Mouse (Mus musculus) kidney, embryonic 15.5 days (tissue): ENCODE measurements at regions not wholly inside any gene's neighbourhood (a gene's known extent, or its start where the extent isn't known, plus 50 kb on each side); places are given as distances from the start of the nearest gene placed in this dataset.

Experiments
- ATAC-seq: fragments of 200-750 bp; cut with Nextera tagmentation; replicated peaks from 2 replicates; pipeline ENCODE4 v1.8.0; 2017; ENCODE audit warnings: moderate TSS enrichment; ENCODE audit not compliant: low FRiP score
- H3K27ac ChIP-seq: fragments of 300-500 bp; sonication (generic); 2 replicates; pipeline ENCODE4 v1.5.1; 2015; ENCODE audit warnings: mild to moderate bottlenecking, inconsistent platforms
- H3K27me3 ChIP-seq: fragments of 300-500 bp; sonication (generic); 2 replicates; pipeline ENCODE4 v1.6.1; 2015; ENCODE audit warnings: inconsistent platforms
- H3K36me3 ChIP-seq: fragments of 300-500 bp; sonication (generic); 2 replicates; pipeline ENCODE4 v1.6.1; 2015; ENCODE audit warnings: inconsistent platforms
- H3K4me1 ChIP-seq: fragments of 300-500 bp; sonication (generic); 2 replicates; pipeline ENCODE4 v1.6.1; 2015; ENCODE audit warnings: inconsistent platforms
- H3K4me2 ChIP-seq: fragments of 300-500 bp; sonication (generic); 2 replicates; pipeline ENCODE4 v1.6.1; 2015; ENCODE audit warnings: moderate library complexity, mild to moderate bottlenecking, inconsistent platforms
- H3K4me3 ChIP-seq: fragments of 300-500 bp; sonication (generic); replicated peaks from 2 replicates; pipeline ENCODE4 v1.5.1; 2015; ENCODE audit warnings: mild to moderate bottlenecking, inconsistent platforms
- H3K9ac ChIP-seq: fragments of 300-500 bp; sonication (generic); 2 replicates; pipeline ENCODE4 v1.6.1; 2015; ENCODE audit warnings: mild to moderate bottlenecking, inconsistent platforms
- H3K9me3 ChIP-seq: fragments of 300-500 bp; sonication (generic); replicated peaks from 2 replicates; pipeline ENCODE4 v1.6.1; 2016; ENCODE audit warnings: inconsistent platforms
- WGBS: fragments of 180-500 bp; shearing (Covaris S2); methylation state at CpG from one replicate; pipeline ENCODE4 v1.1.7; 2015; ENCODE audit warnings: mixed read lengths; 5-methylcytosine and 5-hydroxymethylcytosine counted together

GRCm38 (mm10) chr7:75923951-75924467 lies 75.9 kb downstream of the Klhl25 start:
- no peaks in the 10 kb centered on the region for H3K36me3 ChIP-seq
- H3K4me2 ChIP-seq: no peak overlapping the region
- no peaks in the 10 kb centered on the region for H3K4me1 ChIP-seq
- WGBS: 44% methylated on average over 3 of the region's 3 CpGs
- ATAC-seq: peak; percentile 54; the same call in 1 of the 2 replicates
- H3K27ac ChIP-seq: no peak overlapping the region
- no peaks in the 10 kb centered on the region for H3K27me3 ChIP-seq
- no peak overlapping the region for H3K4me3 ChIP-seq
- H3K9me3 ChIP-seq: no peaks in the 10 kb centered on the region
- H3K9ac ChIP-seq: no peak overlapping the region

- Histone ChIP-seq H3K36me3 (no peaks in the 10 kb centered on the region), H3K9ac (no peak overlapping the region), H3K27me3 (no peaks in the 10 kb centered on the region), H3K27ac (no peak overlapping the region), H3K4me2 (no peak overlapping the region), H3K4me1 (no peaks in the 10 kb centered on the region), H3K9me3 (no peaks in the 10 kb centered on the region), H3K4me3 (no peak overlapping the region)
- 33% methylated on average over 4 of the region's 4 CpGs for WGBS
- ATAC-seq: peak; percentile 77
Measured at GRCm38 (mm10) chr7:75927537-75927936, 79.4 kb downstream of the Klhl25 start.

- WGBS: 72% methylated on average over 3 of the region's 3 CpGs
- Histone ChIP-seq H3K9ac (no peak overlapping the region), H3K9me3 (no peaks in the 10 kb centered on the region), H3K4me3 (no peak overlapping the region), H3K27me3 (no peaks in the 10 kb centered on the region), H3K36me3 (no peaks in the 10 kb centered on the region), H3K4me2 (no peak overlapping the region), H3K27ac (no peak overlapping the region), H3K4me1 (no peaks in the 10 kb centered on the region)
- ATAC-seq: no peak
Measured at GRCm38 (mm10) chr7:75943844-75944243, 95.7 kb downstream of the Klhl25 start.

DNA sequence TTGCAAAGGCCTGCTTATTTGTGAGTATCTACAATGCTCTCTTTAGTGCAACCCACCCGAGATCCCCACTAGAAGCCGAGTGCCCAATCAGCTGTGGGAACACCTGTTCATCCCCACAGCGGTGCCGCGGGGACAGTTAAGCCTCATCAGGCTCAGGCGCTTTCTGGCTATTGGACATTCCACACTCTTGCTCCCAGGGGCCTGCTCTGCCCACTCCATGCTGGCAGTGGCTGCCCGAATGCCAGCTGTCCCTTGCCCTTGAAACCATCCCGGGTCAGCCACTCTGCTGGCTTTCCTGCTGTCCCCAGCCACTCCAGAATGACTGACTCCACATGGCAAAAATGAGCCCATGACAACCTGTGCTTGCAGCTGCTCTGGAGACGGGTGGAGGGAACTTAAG lies 107.6 kb downstream of the Klhl25 start:
- Histone ChIP-seq H3K9ac (no peak overlapping the region), H3K36me3 (no peaks in the 10 kb centered on the region), H3K4me3 (no peak overlapping the region), H3K27me3 (no peaks in the 10 kb centered on the region), H3K4me2 (no peak overlapping the region), H3K27ac (no peak overlapping the region), H3K9me3 (no peaks in the 10 kb centered on the region), H3K4me1 (no peaks in the 10 kb centered on the region)
- WGBS: 74% methylated on average over 9 of the region's 9 CpGs
- no peak for ATAC-seq

DNA sequence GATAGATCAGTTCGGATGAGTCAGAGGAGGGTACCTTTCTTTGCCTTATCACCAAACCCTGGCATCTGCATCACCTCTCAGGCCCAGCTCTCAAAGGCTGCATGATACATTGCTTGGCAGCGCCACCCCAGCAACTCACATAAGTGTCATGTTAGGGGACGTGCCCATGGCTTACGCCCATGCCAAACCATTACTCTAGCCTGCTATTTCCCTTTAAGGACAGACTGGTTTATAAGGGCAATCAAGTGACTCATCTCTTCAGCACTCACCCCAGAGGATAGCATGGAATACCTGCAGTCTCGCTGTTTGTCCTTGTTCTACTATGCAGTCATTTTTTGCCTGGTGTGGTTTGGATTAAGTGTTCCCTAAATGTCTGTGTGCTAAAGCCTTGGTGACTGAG lies 109.3 kb downstream of the Klhl25 start:
- WGBS: 73% methylated on average over 5 of the region's 5 CpGs
- no peak overlapping the region for H3K9ac ChIP-seq

DNA sequence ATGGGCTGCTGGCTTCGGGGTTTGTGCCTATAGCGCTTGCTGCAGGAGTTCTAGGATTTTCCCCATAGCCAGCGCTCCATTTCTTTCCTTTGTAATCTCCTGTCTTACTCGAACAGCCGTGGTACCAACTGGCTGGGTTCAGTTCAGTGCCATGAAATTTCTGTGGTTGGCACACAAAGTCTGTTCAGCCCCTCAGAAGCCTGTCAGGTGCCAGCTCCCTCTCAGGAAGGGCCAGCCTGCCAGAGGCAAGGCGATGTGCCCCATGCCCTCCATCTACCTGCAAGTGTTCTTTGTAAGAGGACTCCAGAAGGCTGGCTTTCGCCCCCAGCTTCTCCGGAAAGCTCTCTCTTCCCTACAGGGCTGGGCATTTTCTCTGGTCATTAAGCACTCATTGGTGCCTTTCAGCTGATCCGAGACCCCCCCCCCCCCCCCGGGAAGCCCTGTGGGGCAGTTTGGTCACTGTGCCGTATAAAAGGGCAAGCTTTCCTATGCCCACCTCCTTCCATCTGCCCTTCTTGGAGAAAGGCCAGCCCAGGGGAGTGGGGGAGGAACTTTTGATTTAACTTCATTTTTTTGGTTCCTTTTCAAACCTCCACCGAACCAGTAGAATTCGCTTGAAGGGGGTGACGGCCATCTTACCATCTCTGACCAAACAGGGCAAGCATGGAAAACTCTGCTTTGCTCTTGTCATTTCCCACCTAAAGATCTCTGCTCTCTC lies 112.0 kb downstream of the Klhl25 start:
- 73% methylated on average over 14 of the region's 14 CpGs for WGBS
- no peak overlapping the region for H3K4me2 ChIP-seq
- no peaks in the 10 kb centered on the region for H3K27me3 ChIP-seq
- H3K9me3 ChIP-seq: no peaks in the 10 kb centered on the region
- H3K4me3 ChIP-seq: no peak overlapping the region
- H3K9ac ChIP-seq: no peak overlapping the region
- no peak overlapping the region for H3K27ac ChIP-seq
- H3K36me3 ChIP-seq: no peaks in the 10 kb centered on the region
- H3K4me1 ChIP-seq: no peaks in the 10 kb centered on the region
- no peak for ATAC-seq

More for the DNA sequence above, 109.3 kb downstream of the Klhl25 start:
- Histone ChIP-seq H3K4me2 (no peak overlapping the region), H3K27me3 (no peaks in the 10 kb centered on the region), H3K9me3 (no peaks in the 10 kb centered on the region), H3K36me3 (no peaks in the 10 kb centered on the region), H3K4me1 (no peaks in the 10 kb centered on the region), H3K4me3 (no peak overlapping the region), H3K27ac (no peak overlapping the region)
- no peak for ATAC-seq

DNA sequence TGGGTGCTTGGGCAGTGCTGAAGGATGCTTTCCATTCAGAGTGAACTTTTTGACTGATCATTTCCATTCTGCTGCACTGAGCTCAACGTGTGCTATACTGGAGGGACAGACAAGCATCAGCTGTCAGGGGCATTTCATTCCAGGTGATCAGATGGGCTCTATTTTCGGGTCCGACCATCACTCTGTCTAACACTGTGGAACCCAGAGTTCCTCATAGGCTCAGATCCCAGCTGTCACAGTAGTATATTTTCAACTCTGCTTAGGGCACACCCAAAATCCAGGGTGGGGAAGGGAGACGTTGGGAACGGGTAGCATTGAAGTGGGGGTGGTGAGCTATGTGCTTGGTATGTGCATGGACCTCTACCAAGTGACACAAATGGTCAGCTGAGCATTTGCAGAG lies 120.1 kb downstream of the Klhl25 start:
- ATAC-seq: no peak
- H3K4me1 ChIP-seq: no peaks in the 10 kb centered on the region
- H3K9me3 ChIP-seq: no peaks in the 10 kb centered on the region
- H3K27ac ChIP-seq: no peak overlapping the region
- H3K4me2 ChIP-seq: no peak overlapping the region
- no peaks in the 10 kb centered on the region for H3K36me3 ChIP-seq
- no peak overlapping the region for H3K9ac ChIP-seq
- H3K4me3 ChIP-seq: no peak overlapping the region
- 91% methylated on average over 5 of the region's 5 CpGs for WGBS
- no peaks in the 10 kb centered on the region for H3K27me3 ChIP-seq

GRCm38 (mm10) chr7:75970914-75971313 lies 122.8 kb downstream of the Klhl25 start:
- Histone ChIP-seq H3K4me3 (no peak overlapping the region), H3K36me3 (no peaks in the 10 kb centered on the region), H3K9me3 (no peaks in the 10 kb centered on the region), H3K9ac (no peak overlapping the region), H3K4me2 (no peak overlapping the region), H3K4me1 (no peaks in the 10 kb centered on the region), H3K27me3 (no peaks in the 10 kb centered on the region), H3K27ac (no peak overlapping the region)
- no peak for ATAC-seq
- 80% methylated on average over 7 of the region's 7 CpGs for WGBS

- Histone ChIP-seq H3K9me3 (no peaks in the 10 kb centered on the region), H3K27ac (no peak overlapping the region), H3K27me3 (no peaks in the 10 kb centered on the region), H3K4me3 (no peak overlapping the region), H3K4me1 (no peaks in the 10 kb centered on the region), H3K36me3 (no peaks in the 10 kb centered on the region), H3K4me2 (no peak overlapping the region), H3K9ac (no peak overlapping the region)
- ATAC-seq: no peak
- 93% methylated on average over 3 of the region's 3 CpGs for whole genome bisulfite sequencing
Measured at GRCm38 (mm10) chr7:75971706-75972105, 123.6 kb downstream of the Klhl25 start.

DNA sequence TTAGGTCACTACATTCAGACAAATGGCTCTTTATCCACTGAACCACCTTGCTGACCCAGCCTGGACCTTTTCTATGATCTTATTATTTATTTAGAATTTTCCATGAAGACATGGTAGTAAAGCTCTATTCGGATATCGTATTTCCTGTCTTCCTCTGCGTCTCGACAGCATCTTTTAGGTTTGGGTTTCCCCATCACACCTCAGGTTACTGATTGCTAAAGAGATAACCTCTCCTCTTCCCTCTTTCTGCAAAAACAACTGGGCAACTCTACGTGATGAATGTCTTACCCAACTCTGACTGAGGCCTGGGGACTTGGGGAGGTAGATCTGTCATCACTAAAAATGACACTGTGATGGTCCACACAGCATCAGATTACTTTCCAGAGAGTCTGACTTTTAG lies 133.4 kb downstream of the Klhl25 start:
- no peak overlapping the region for H3K27ac ChIP-seq
- WGBS: 25% methylated on average over 5 of the region's 5 CpGs
- H3K4me2 ChIP-seq: no peak overlapping the region
- no peak overlapping the region for H3K9ac ChIP-seq
- H3K4me1 ChIP-seq: peaks cover 8% of the 10 kb centered on the region
- H3K36me3 ChIP-seq: no peaks in the 10 kb centered on the region
- no peak overlapping the region for H3K4me3 ChIP-seq
- H3K27me3 ChIP-seq: no peaks in the 10 kb centered on the region
- ATAC-seq: no peak
- H3K9me3 ChIP-seq: no peaks in the 10 kb centered on the region

DNA sequence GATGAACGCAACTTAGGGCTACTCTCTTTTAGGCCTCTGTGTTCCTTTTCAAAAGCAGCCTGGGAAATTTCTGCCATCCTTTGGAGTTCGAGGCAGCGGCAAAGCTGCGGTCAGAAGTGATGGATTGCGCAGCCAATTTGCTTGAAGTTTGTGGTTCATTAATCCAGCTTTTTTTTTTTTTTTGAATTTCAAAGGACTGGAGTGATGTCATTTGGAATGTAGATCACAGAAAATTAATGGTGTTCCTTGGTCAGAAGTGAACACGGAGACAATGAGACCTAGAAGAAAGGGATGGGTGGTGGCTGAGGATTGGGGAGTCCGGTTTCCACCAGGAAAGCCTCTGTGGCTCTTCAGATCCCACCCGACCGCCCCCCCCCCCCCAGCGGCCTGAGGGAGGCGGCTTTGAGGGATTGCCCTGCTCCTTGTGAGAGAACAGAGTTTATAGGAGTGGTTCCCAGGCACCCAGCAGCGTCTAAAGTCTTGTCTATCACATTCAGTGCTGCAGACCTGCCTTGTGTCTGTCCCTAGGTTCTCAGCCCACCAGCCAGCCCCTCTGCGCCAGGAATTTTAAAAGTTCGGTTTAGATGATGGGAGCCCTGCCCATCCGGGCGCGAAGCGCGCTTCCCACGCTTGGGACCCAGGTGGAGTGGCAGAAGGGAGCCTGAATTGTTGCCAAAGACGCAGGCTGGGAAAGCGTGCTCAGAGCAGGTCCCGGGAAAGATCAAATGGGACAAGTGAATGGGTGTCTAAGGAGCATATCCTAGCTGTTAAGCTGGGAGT lies 135.1 kb downstream of the Klhl25 start:
- no peak overlapping the region for H3K9ac ChIP-seq
- H3K4me2 ChIP-seq: peak overlapping the region; percentile 54

GRCm38 (mm10) chr7:75983809-75984171 lies 135.7 kb downstream of the Klhl25 start:
- no peaks in the 10 kb centered on the region for H3K27me3 ChIP-seq
- ATAC-seq: no peak
- H3K4me3 ChIP-seq: 0 out of 2 replicates have a peak overlapping the region, but pooled peaks have one; percentile 17
- H3K4me2 ChIP-seq: peak overlapping the region; percentile 54
- H3K9ac ChIP-seq: no peak overlapping the region
- no peaks in the 10 kb centered on the region for H3K9me3 ChIP-seq
- H3K27ac ChIP-seq: no peak overlapping the region
- 63% methylated on average over 7 of the region's 7 CpGs for WGBS
- no peaks in the 10 kb centered on the region for H3K36me3 ChIP-seq
- H3K4me1 ChIP-seq: peaks cover 8% of the 10 kb centered on the region

More for the DNA sequence above, 135.1 kb downstream of the Klhl25 start:
- Histone ChIP-seq H3K9me3 (no peaks in the 10 kb centered on the region), H3K27ac (no peak overlapping the region), H3K4me1 (peaks cover 8% of the 10 kb centered on the region), H3K27me3 (no peaks in the 10 kb centered on the region), H3K36me3 (no peaks in the 10 kb centered on the region), H3K4me3 (peak overlapping the region; percentile 17; the same call in 1 of the 2 replicates)
- peak; percentile 89 for ATAC-seq
- WGBS: 6% methylated on average over 23 of the region's 23 CpGs
